Mouse (Mus musculus) cerebellum, adult 2 months (tissue): Measurements from ENCODE around the gene Pacrg. TPM values are rescaled to one million over a fixed set of nuclear protein-coding genes. Genes with fewer than 3 reads are reported as not detected.

Experiments used
- DNase-seq, 2 experiments: peaks; one replicate each; pipeline ENCODE4 v3.0.0; 2021
- H3K27ac ChIP-seq: fragments of 200-500 bp; 2 replicates; pipeline ENCODE4 v1.5.1; 2012; ENCODE audit warnings: low read length, control low read depth, inconsistent platforms; ENCODE audit not compliant: insufficient read depth
- H3K27me3 ChIP-seq: fragments of 200-500 bp; 2 replicates; pipeline ENCODE4 v1.6.1; 2012; ENCODE audit warnings: inconsistent platforms, mild to moderate bottlenecking, low read length, moderate library complexity; ENCODE audit not compliant: control insufficient read depth, insufficient read depth
- H3K4me1 ChIP-seq: fragments of 200-500 bp; 2 replicates; pipeline ENCODE4 v1.6.1; 2011; ENCODE audit warnings: low read length; ENCODE audit not compliant: control insufficient read depth, insufficient read depth
- H3K4me3 ChIP-seq: fragments of 200-500 bp; replicated peaks from 2 replicates; pipeline ENCODE3; 2011; ENCODE audit warnings: mild to moderate bottlenecking, low read depth, low read length, control low read depth; ENCODE audit not compliant: insufficient read depth
- CTCF ChIP-seq: fragments of 200-500 bp; IDR thresholded peaks from 2 replicates; pipeline ENCODE4 v1.5.1; 2011; ENCODE audit warnings: low read depth, mild to moderate bottlenecking, control low read depth, low read length, moderate library complexity, borderline replicate concordance; ENCODE audit not compliant: insufficient read depth
- POLR2A ChIP-seq: fragments of 200-500 bp; IDR thresholded peaks from 2 replicates; pipeline ENCODE4 v1.6.1; 2011; ENCODE audit warnings: low read length, control low read depth, borderline replicate concordance; ENCODE audit not compliant: insufficient read depth
- WGBS: fragments of 180-500 bp; shearing (Covaris S2); methylation state at CpG from one replicate; pipeline ENCODE4 v1.1.7; 2018; 5-methylcytosine and 5-hydroxymethylcytosine counted together
- polyA plus RNA-seq: library from polyadenylated mRNA; depleted of rRNA; stranded (reverse); fragments of >200 nt; gene quantifications from 2 replicates; pipeline ENCODE4 v1.2.3, GENCODE M21; 2012

Pacrg gene
- polyA plus RNA-seq, 1 experiment, result 17.4 TPM

DNA sequence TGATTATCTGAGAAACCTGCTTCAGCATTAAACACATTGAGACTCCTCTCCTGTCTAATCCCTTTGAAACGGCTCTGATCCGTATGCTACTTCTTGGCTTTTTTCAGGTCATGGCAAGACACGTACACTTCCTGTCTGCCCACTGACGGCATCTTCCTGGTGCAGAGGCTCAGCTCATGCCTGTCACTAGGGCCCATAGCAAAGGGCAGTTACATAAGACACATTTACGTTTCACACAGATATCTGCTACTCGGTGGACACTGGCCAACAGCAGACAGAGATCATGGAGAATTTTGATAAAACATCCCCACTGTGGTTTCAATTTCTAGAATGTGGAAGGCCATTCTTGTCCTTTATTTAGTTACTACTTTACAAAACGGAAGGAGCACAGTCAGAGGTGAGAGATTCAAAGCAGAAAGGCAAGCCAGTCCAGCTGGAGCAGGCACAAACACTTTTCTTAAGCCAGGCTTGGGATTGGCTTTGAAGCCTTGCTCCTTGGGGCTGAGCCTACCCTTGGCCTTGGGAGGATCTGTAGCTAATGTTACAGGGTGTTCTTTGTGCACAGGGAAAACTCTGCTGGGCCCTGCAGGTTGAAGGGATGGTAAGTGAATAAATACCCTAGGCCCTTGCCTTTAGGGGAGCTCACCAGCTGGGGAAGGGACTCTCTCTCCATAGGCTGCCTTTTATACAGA lies 432.9 kb downstream of the Pacrg start:
- no peak overlapping the region; the same call in 1 of the 2 replicates for H3K27ac ChIP-seq
- DNase-seq, result no peak
- no peak overlapping the region for H3K4me3 ChIP-seq
- H3K4me1 ChIP-seq, result peaks cover 4% of the 10 kb centered on the region; the same call in 1 of the 2 replicates
- 38% methylated on average over 7 of the region's 7 CpGs for WGBS
- TF ChIP-seq CTCF (no peak), POLR2A (no peak)
- no peaks in the 10 kb centered on the region for H3K27me3 ChIP-seq

GRCm38 (mm10) chr17:10406311-10406710 lies 433.8 kb downstream of the Pacrg start:
- Histone ChIP-seq H3K4me1 (peaks cover 4% of the 10 kb centered on the region; the same call in 1 of the 2 replicates), H3K27ac (no peak overlapping the region; the same call in 1 of the 2 replicates), H3K27me3 (no peaks in the 10 kb centered on the region), H3K4me3 (no peak overlapping the region)
- TF ChIP-seq CTCF (no peak), POLR2A (no peak)
- DNase-seq, result no peak
- WGBS, result 83% methylated on average over 7 of the region's 7 CpGs

DNA sequence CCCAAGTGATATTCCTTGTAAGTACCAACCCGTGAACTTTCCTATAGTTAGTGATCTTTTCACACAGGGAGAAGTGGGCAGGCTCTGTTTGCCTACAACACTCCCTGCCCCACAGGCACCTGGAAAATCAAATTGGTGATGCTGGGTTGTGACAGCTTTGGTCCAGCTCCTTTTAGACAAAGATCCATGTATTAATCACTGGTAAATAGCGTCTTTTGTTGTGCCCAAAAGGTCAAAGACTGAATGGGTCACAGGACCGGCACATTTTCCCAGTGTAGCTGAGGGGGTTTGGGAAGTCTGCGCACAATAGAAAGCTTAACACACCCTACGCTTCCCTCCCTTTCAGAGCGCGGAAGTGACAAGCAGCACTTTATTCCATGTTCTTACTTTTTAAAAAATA lies 434.2 kb downstream of the Pacrg start:
- no peak for TF ChIP-seq POLR2A
- no peak for TF ChIP-seq CTCF
- Histone ChIP-seq H3K4me3 (no peak overlapping the region), H3K4me1 (peaks cover 4% of the 10 kb centered on the region; the same call in 1 of the 2 replicates), H3K27me3 (no peaks in the 10 kb centered on the region), H3K27ac (peak overlapping the region; percentile 38; the same call in 1 of the 2 replicates)
- no peak for DNase-seq
- WGBS, result 89% methylated on average over 7 of the region's 7 CpGs

- TF ChIP-seq CTCF (no peak), POLR2A (no peak)
- Histone ChIP-seq H3K4me3 (no peak overlapping the region), H3K27ac (no peak overlapping the region), H3K4me1 (peaks cover 4% of the 10 kb centered on the region; the same call in 1 of the 2 replicates), H3K27me3 (no peaks in the 10 kb centered on the region)
- no peak for DNase-seq
- WGBS, result 93% methylated on average over 11 of the region's 11 CpGs
Observed at GRCm38 (mm10) chr17:10403186-10403585, 436.9 kb downstream of the Pacrg start.

DNA sequence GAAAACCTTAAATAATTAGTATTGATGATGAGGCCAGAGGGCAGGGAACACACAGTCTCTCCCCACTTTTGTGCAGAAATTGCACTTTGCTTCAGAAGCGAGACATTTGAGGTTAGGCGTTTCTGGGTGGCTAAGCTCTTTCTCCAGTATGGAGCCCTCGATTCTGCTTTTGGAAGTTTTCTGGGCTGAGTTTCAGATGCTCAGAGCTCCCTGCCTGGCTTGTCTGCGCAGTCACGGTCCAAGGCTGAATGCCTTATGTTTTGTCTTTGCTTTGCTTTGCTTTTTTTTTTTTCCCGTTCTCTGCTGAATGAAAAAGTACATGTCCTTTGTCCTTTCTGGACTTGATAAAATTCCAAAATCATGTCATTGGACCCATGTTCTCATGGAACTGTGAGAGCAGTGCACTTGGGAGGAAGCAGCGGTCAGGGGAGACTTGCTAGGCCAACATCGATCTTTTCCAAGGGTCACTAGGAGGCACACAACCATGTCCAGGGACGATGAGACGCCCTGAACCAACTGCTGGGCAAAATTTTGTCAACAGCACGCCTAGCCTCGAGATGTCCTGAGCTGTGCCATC lies 438.0 kb downstream of the Pacrg start:
- no peak for DNase-seq
- WGBS, result 65% methylated on average over 12 of the region's 12 CpGs
- Histone ChIP-seq H3K4me1 (peaks cover 5% of the 10 kb centered on the region; the same call in 1 of the 2 replicates), H3K27me3 (no peaks in the 10 kb centered on the region), H3K27ac (no peak overlapping the region; the same call in 1 of the 2 replicates), H3K4me3 (no peak overlapping the region)
- no peak for TF ChIP-seq POLR2A
- no peak for TF ChIP-seq CTCF

DNA sequence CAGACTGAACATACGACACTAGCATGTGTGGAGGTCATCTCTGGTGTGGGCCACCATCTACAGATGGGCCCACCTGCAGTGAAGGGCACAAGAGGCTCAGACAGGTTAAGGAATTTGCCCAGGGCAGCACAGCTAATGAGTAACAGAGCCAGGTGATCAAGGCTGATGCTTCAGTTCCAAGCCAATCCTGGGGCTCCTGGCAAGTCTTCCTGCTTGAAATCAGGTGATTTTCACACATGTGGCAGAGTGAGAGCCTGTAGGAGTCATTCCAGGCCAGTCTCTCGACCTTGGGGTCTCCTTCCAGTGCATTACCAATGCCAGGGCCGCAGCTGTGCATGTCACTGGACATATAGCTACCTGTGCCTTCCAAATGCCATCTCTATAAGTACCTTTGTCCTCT lies 438.6 kb downstream of the Pacrg start:
- H3K27me3 ChIP-seq, result no peaks in the 10 kb centered on the region
- no peak overlapping the region for H3K4me3 ChIP-seq
- DNase-seq, result no peak
- 0 out of 2 replicates have a peak, but pooled peaks cover 4% of the 10 kb centered on the region for H3K4me1 ChIP-seq
- no peak for TF ChIP-seq POLR2A
- peak overlapping the region; percentile 76; the same call in 1 of the 2 replicates for H3K27ac ChIP-seq
- 78% methylated on average over 3 of the region's 3 CpGs for WGBS

DNA sequence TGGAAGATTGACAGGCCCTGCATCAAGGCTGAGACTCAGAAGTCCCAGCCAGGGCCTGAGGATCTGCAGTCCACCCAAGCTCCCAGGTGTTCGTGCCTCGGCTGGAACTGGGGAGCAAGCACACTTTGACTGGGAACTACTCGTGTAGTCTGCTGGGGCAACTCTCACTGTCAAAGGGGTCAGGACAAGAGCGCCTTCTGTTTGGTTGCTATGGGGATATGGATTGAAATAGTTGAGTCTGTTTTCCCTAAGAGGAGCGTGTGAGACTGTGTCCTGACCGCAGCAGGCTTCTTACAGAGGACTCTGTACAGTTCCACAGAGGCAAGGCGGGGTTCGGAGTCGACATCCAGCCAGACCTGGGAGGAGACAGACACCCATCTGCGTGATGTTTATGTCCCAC lies 440.4 kb downstream of the Pacrg start:
- Histone ChIP-seq H3K27me3 (no peaks in the 10 kb centered on the region), H3K4me3 (no peak overlapping the region), H3K4me1 (0 out of 2 replicates have a peak, but pooled peaks cover 4% of the 10 kb centered on the region), H3K27ac (peak overlapping the region; percentile 68; the same call in 1 of the 2 replicates)
- whole genome bisulfite sequencing, result 78% methylated on average over 10 of the region's 10 CpGs
- TF ChIP-seq CTCF, result no peak
- no peak for DNase-seq

DNA sequence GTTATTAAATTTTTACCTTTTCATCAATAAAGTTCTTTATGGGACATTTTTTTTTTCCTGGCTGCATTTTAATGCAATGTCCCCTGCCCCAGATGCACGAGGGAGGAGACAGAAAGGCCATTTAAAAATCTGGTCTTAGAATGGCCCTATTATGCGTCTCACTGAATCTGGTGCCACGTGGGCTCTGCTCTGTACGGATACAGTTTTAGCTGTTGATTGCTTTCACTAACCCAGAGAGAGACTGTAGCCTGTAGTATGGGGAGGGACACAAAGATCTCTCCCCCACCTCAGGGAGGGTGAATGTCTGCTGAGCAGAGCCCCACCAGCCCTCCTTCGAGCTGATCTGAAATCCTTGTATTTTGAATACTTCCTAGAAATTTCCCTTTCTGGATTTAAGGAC lies 441.2 kb downstream of the Pacrg start:
- 0 out of 2 replicates have a peak, but pooled peaks cover 4% of the 10 kb centered on the region for H3K4me1 ChIP-seq
- DNase-seq, result no peak
- WGBS, result 84% methylated on average over 5 of the region's 5 CpGs
- TF ChIP-seq CTCF, result no peak
- TF ChIP-seq POLR2A, result no peak
- no peaks in the 10 kb centered on the region for H3K27me3 ChIP-seq
- H3K4me3 ChIP-seq, result no peak overlapping the region
- no peak overlapping the region for H3K27ac ChIP-seq
